Mouse (Mus musculus): ENCODE measurements around the gene Nectin2.

Nectin2 gene

DNA sequence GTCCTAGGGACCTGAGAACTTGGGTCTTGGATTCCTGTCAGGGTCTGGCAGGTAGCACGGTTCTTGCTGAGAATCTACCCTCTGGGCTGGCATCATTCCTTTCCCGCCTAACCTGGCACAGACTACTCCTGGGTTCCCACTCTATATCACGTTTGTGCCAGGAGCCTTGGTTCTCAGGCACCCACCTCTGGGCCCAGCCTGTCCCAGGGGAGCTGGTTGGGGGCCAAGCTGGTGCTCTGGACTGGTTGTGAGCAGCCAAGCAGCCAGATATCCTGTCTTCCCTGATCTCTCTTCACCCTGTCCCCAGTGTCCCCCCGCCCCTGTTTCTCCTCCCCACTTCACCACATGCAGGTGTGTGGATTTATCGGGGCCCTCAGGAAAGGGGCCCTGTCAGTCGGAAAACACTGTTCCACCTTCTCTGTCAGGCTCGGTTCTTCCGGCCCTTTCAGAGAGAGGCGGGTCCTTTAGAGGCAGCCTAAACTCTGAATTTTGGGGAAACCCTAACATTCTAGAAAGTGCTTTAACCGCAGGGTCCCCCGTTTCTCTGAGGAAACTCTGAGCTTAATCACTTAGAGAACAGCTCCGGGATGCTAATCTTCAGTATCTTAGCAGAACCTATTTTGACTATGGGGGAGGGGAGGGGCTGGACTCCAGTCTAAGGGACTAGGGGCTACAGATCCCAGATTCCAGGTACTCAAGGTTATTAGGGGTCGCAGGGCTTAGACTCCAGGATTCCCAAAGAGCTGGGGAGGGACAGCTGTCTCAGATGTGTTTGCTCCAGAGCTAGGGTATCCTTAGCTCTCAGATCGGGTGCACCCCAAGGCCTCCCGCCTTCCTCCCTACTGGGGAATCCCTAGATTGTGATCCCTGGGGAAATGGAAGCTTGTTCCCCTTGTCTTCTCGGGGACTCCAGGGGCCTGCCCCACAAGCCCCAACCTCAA, 19.4 kb upstream of the Nectin2 start:
- no peak for DNase-seq (ENCODE audit: low spot score in 2 of 2)

DNA sequence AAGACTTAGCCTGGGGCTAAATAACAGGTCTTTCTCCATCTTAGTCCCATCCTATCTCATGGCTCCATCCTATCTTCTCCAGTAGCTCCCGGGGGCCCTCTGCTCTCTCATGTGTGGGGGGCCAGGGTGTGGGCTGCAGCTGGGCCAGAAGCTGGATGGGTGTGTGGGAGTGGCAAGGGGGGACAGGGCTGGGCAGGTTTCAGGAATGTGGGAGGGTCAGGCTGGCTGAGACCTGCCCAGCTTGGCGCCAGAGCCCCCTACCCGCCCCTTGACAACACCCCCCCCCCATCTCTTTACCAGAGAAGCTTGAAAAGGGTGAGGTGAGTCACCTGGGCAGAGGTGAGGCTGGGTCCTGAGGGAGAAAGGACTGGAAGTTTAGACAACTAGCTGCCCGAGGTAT, 18.7 kb upstream of the Nectin2 start:
- DNase-seq (ENCODE audit: low spot score in 2 of 2) = no peak

DNA sequence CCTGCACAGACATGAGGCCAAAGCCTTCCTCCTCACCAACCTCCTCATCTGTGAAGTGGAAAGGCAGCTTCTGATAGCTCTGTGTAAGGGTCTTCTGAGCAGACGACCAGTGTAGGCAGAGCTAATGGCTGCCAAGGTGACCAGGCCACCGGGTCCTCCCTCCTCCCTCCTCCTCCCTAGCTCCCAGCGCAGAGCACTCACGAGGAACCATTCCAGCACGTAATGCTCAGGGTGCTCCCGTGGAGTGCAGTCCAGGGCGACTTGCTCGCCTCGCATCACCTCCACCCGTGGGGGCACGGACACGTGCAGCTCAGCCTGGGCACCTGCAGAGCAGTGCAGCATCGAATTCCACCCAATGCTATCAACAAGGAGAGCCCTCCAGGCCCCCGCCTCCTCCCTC, 18.0 kb upstream of the Nectin2 start:
- no peak for DNase-seq (ENCODE audit: low spot score in 2 of 2)

DNA sequence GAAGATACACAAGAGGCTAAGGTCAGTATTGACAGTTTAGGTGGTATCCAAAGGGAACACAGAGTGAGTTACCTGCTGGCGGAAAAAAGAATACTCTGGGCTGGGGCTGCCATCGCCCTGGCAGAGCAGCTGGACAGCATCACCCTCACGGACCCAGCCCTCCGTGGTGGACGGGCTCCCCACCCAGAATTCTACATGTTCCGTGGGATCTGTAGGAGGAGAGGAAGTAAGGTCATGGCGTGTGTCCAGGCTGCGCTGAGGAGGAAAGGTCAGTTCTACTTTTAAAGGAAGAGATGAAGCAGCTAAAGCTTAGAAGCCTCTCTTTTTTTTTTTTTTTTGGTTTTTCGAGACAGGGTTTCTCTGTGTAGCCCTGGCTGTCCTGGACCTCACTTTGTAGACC, 14.3 kb upstream of the Nectin2 start:
- DNase-seq (ENCODE audit: low spot score in 2 of 2) = no peak

DNA sequence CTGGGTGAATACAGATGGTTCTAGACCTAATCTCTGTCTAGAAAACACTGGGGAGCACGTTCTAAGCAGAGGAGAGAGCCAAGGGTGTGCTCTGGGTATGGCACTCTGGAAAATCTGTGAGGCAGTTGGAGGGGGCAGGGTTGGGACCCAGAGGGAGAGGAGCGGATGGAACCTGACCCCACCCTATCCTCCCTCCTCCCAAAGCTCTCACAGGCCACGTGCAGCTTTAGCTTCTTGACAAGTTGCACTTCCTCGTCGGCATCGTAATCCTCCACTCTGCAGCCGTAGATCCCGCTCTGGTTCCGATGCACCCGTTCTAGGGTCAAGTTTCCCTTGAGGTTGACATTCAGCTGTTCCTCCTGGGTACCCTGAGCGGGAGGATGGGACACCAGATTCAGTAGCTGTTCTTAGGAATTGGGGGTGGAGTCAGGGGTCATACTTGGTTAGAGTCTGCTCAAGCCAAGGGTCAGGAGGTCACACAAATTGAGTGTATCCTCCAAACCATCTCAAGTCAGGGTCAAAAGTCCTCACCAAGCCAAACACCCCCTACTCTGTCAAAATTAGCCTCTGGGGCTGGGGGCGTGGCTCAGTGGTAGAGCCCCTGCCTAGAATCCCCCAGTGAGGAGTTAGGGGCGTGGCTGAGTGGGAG, 13.7 kb upstream of the Nectin2 start:
- no peak for DNase-seq (ENCODE audit: low spot score in 2 of 2)

DNA sequence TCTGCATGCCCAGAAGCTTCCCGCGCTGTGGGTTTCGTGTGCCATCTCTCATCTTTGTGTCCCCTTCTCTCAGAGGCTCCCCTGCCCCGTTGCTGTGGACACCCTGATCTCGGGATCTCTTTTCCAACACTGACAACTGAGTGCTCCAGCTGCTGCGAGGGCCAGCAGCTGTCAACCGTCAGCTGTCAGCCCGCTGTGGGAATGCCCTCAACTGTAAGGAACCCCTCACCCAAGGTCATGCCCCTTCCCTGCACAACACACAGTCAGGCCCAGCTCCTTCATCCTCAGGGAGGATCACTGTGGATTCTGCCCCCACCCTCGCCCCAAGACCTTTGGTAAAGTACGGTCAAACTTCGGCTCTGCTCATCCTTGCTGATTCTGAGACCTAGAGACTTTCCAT, 12.0 kb upstream of the Nectin2 start:
- no peak for DNase-seq (ENCODE audit: low spot score in 2 of 2)

DNA sequence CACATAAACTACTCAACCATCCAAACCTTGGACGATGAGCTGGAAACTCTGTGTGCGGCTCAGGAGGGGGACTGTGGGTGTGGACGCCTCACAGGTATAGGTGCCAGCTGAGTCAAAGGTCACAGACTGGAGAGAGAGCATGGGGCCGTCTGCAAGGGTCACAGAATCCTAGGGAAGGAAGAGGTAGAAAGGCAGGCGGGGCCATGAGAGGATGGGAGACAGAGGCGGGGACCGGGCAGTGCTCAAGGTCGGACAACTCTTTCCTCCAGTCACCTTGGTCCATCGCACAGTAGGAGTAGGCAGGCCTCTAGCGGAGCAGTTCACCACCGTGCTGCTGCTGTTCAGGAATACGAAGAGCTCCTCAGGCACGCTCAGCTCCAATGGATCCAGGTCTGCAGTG, 9.7 kb upstream of the Nectin2 start:
- no peak for DNase-seq (ENCODE audit: low spot score in 2 of 2)

DNA sequence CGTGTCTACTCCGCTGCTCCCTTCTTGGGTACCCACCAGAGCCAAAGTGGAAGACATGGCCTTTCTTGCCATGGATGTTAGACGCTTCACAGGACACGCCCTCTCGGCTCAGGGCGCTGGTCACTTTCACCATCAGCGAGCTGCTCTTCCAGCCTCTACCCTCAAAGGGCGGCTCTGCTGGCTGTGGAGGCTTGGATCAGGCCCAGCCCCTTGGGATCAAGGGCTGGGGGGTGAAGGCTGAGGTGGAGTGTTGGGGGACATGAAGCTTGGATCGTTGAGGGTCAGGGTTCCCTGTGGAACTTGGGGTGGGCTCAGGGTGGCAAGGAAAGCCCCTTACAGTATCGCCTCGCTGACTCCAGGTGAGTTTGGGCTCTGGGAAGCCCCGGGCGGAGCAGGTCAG, 8.3 kb upstream of the Nectin2 start:
- no peak for DNase-seq (ENCODE audit: low spot score in 2 of 2)

DNA sequence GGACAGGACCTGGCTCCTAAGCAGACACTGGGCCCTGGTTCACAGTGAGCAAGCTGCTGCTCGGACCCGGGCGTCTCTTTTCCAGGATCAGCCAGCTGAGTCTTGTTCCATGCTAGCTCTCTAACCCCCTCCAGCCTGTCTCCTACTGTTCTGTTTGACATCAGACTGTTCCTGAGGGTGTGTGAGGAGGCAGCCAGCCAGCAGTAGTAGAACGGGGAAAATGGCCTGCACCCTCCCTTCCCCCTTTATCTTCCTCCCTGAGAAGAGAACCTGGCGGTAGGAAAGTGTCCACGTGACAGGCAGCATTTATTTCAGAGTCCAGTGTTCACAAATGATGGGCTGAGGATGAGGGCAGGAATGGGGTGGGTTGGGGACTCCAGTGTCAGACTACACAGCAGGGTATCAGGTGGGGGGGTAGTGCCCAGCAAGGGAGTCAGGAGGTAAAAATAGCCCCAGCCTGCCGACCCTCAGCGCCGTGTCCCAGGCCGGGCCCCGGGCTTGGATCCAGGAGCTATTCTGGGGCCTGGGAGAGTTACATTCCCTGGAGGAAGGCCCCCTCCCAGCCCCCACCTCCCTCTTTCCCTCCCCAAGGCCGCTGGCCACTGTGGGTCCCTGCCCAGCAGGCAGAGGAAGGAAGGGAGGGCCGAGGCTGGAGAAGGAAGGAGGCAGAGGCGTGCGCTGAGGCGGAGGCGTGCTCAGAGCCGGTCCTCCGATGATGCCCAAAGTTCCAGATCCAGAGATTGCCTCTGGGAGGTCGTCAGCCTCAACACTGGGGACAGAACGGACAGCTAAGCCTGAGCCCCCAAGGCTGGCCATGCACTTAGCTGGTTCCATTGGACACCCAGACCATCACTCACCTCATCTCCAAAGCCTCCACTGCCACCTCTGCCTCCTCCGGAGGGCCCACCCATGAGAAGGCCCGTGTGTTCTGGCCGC, 5.8 kb upstream of the Nectin2 start:
- no peak for DNase-seq (ENCODE audit: low spot score in 2 of 2)

DNA sequence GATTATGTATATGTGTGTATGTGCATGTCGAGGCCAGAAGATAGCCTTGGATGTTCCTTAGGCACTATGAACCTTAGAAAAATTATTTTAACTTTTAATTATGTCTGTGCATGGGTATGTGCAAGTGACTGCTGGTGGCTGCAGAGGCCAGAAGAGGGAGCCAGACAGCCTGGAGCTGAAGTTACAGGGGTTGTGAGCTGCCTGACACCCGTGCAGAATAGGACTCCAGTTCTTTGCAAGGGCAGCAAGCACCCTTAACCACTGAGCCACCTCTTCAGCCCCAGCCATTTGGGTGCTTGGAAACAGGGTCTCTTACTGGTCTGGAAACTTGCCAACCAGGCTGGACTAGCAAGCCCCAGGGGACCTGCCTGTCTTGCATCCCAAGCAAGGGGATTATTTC, 4.7 kb upstream of the Nectin2 start:
- DNase-seq (ENCODE audit: low spot score in 2 of 2) = no peak

DNA sequence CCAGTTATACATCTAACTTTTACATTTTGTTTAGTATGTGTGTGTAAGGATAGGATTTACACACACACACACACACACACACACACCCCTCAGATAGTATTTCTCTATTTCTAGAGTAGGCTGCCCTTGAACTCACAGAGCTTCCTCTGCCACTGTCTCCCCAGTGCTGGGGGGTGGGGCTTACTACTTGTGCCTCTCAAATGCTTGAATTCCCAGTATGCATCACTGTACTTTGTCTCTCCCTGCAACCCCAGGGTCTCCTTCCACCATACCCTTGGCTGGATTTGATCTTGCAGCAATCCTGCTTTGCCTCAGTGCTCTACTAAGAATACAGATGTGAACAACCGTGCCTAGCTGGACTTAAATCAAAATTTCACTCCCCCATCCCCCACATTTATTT, 3.8 kb upstream of the Nectin2 start:
- no peak for DNase-seq (ENCODE audit: low spot score in 2 of 2)

DNA sequence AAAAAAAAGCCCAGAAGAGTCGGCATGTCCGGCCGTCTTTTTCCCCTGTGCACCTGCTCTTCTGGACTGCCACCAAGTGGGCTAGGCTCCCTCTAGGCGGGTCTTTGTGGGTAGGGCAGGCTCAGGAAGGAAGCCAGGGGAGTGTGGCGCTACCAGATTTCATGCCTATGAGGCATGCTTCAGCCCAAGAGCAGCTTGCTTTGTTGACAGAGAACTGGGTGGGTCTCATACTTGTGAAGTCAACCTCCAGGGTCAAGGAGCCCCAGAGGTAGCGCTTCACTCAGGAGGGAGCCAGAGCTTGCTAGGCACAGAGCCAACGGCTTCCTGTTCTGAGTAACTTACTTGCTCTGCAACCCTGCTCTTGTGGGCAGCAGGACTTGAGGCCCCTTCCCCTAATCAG, 3.3 kb upstream of the Nectin2 start:
- no peak for DNase-seq (ENCODE audit: low spot score in 2 of 2)

DNA sequence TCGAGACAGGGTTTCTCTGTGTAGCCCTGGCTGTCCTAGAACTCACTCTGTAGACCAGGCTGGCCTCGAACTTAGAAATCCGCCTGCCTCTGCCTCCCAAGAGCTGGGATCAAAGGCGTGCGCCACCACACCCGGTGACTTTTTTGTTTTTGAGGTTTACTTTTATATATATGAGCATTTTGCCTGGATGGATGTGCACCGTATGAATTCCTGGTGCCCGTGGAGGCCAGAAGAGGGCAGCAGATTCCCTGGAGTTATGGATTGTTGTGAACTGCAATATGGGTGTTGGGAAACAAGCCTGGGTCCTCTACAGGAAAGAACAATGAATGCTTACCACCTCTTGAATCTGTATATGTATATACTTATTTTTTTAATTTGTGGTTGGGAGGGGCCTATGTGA, 2.4 kb upstream of the Nectin2 start:
- DNase-seq (ENCODE audit: low spot score in 2 of 2) = no peak

DNA sequence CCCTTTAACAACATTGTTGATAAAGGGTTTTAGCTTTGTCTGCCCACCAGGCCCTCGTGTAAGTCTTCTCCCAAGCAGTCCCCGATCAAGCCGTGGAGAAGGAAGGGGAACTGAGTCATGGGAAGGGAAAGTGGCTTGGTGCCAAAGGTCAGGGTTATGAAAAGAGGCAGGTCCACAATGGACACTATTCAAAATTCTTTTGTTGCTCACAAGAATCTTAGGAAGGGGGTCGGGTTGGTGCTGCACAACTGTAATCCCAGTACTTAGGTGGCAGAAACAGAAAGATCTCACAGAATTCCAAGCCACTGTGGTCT, 744 bp upstream of the Nectin2 start:
- DNase-seq (ENCODE audit: low spot score in 2 of 2) = no peak

DNA sequence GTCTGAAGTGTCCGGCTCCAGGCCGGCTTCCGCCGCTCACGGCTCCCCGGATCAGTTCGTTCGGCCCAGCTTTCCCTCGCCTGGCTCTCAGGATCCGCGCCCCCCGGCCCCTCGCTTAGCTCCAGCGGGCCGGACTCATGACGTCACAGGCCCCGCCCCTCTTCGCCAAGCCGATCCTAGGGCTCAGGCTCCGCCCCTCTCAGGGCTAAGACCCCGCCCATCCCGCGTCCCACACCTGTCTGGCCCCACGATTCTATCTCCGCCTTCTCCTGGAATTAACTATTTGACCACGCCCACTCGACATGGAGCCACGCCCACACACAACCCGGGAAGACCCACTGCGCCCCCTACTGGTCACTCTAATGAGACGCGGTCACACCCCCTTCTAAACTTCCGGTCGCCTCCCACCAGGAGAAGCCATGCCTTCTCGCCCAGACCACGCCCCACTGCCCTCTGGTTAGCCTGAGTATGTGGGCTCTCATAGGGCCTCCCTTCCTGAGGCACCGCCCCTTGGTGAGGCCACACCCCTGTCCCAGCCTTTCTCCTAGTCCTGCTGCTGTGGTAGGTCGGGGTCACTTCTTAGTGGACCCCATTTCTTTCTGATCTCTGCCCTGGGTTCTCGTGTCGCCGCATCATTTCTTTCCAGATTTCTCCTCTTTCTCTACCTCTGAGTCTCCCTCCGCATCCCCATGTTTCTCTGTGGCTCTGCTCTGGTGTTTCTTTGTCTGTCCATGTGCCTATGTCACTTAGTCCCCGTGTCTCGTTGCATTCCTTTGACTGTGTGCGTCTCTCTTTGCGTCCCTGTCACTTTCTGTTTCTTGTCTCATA, 680 bp downstream of the Nectin2 start:
- DNase-seq (ENCODE audit: low spot score in 2 of 2) = peak; percentile 96

DNA sequence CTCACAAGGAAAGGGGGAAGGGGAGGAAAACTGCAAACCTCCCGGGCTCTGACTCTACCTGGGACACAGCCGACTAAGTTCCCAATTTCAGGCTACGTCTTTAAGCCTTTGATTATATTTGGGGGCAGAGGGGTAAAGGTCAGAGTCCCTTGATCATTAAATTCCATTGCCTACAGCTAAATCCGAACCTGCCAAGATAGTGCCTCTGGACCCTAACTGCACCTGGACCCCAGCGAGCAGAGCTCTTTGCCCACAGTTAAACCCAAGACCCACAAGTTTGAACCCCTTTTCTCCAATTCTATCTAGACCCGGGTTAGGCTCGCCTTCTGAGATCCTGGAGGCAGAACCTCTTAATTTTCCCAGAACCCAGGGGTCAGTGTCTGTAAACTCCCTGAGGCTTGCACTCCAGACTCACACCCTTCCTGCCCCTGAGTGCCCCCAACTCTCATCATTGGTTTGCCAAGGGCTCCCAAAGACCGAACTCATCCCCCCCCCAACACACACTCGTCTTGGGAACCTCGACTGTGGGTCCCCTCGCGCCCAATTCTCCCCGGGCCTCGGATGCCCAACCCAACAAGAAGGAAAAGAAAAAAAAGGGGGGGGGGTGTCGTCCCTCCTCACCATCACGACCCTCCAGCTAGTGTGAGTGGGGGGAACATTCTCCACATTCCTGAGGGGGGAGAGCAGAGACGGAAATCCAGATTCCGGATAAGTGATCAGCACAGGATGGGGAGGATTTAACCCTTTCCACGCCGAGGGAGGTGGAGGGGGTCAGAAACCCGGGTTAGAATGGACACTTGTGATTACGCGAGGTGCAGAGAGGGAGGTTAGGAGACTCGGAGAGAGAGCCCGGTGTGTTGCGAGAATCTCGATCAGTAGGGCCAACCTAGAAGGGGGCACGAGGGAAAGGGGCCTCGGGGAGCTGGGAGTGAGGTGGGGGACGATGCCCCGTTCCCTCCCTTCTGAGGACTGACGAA, 1.8 kb downstream of the Nectin2 start:
- peak in 1 of 2 experiments; percentile 30 for DNase-seq (ENCODE audit: low spot score in 2 of 2)

DNA sequence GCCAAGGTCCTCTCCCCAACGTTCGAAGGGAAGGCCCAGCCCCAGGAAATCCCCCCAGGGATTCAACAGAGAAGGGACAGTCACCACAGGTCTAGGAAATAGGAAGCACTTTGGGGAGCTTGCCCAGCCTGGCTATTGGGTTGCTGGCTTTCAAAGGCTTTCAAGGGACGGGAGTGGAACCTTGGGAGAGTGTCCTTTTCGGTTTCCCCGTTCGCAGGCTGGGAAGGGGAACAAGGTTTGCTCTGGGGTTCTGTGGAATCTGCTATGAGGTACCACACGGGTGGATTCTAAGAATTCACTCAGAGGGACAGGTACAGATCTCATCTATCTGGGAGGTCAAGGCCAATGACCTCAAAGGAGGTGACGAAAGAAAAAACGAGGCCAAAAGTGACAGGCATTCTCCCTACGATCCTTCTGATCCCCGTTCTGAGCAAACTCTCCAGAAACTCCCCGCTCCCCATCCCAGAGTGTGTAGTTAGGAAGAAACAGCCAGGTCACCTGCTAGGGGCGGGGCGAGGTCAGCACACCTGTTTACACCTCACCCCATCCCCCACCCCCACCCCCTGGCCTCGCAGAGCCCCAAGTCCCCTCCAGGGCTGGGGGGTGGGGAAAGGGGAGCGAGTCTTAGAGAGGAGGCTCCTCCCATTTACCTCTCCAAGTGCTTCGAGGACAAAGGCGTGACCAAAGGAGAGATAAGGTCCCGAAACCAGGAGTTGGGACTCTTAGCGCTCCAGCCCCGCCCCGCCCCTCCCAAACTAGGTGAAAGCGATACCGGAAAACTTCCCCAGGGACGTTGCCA, 2.7 kb downstream of the Nectin2 start:
- DNase-seq (ENCODE audit: low spot score in 2 of 2) = no peak

DNA sequence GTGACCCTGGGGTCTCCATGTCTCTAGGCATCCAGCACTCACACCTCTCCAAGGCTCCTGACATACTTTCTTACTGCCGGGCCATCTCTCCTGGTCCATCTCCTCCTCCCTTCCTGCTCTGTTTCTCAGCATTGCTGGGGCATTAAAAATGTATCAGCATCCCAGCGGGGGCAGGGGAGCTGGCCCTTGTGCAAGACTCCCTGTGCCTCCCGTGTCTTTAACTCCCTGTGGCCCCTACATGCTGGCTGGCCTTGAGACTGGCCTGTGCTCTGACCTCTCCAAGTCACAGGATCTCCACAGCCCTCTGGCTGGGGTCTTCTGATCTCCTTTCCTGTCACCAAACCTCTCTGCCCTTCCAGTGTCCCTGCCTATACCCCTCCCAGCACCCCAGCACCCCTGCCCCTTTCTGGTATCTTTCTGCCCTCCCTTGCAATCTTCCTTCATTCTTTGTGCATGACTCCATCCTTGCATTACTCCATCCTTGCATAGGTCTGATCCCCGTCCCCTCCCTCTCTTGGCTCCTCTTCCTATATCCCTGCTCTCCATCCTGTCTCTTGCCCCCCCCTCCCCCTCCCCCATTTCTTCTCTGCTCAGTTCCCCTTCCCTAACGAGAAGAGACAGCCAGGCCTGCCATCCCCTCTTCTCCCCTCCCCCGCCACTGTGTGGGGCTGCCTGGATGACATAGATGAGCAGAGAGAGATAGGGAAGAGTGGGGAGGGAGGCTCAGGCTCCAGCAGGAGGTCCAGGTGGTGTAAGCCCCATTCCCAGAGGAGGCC, 3.7 kb downstream of the Nectin2 start:
- no peak for DNase-seq (ENCODE audit: low spot score in 2 of 2)

DNA sequence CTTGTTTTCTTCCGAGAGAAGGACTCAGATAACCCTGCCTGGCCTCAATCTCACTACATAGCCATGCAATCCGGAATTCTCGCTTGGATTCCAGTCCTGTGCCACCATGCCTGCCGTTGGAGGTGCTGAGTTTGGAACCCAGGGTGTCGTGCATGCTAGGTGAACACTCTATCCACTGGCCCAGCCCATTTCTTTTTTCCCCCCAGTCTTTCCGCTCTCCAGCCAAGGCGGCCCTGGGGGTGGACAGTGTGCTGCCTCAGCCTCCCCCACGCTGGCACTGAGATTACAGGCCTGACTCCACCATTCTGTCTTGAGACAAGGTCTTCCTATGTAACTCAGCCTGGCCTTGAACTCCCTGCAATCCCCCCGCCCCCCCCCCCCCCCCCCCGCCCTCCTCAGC, 4.3 kb downstream of the Nectin2 start:
- no peak for DNase-seq (ENCODE audit: low spot score in 2 of 2)

Measured in cerebellum, postnatal 4 days (tissue).